Mouse (Mus musculus) liver, adult 2 months (tissue): Measurements from ENCODE around the gene C130074G19Rik. TPM values are rescaled to one million over a fixed set of nuclear protein-coding genes. Genes with fewer than 3 reads are reported as not detected.

ENCODE experiments used
- DNase-seq: peaks from one replicate; pipeline ENCODE4 v3.0.0-alpha.2; 2011; ENCODE audit warnings: low read depth, low spot score; ENCODE audit errors: extremely low read depth
- H3K27ac ChIP-seq: fragments of 200-500 bp; replicated peaks from 2 replicates; pipeline ENCODE4 v1.5.1; 2012; ENCODE audit warnings: low read depth, mild to moderate bottlenecking, control low read depth, inconsistent platforms, low read length; ENCODE audit not compliant: insufficient read depth
- H3K27me3 ChIP-seq: fragments of 200-500 bp; 2 replicates; pipeline ENCODE4 v1.6.1; 2012; ENCODE audit warnings: mild to moderate bottlenecking, moderate library complexity, low read length, inconsistent platforms; ENCODE audit not compliant: control insufficient read depth, insufficient read depth
- H3K36me3 ChIP-seq: fragments of 200-500 bp; 2 replicates; pipeline ENCODE4 v1.6.1; 2012; ENCODE audit warnings: low read length, inconsistent platforms; ENCODE audit not compliant: control insufficient read depth, insufficient read depth
- H3K4me1 ChIP-seq: fragments of 200-500 bp; 2 replicates; pipeline ENCODE4 v1.6.1; 2011; ENCODE audit warnings: low read length; ENCODE audit not compliant: control insufficient read depth, insufficient read depth
- H3K4me3 ChIP-seq: fragments of 200-500 bp; 2 replicates; pipeline ENCODE4 v1.5.1; 2011; ENCODE audit warnings: low read depth, mild to moderate bottlenecking, control low read depth, low read length, moderate library complexity; ENCODE audit not compliant: insufficient read depth
- H3K79me2 ChIP-seq: fragments of 200-500 bp; 2 replicates; pipeline ENCODE4 v1.6.1; 2012; ENCODE audit warnings: inconsistent platforms, mild to moderate bottlenecking, low read length, moderate library complexity; ENCODE audit not compliant: control insufficient read depth, insufficient read depth
- H3K9ac ChIP-seq: fragments of 200-500 bp; 2 replicates; pipeline ENCODE4 v1.6.1; 2012; ENCODE audit warnings: low read depth, mild to moderate bottlenecking, control low read depth, inconsistent platforms, low read length
- CTCF ChIP-seq: fragments of 200-500 bp; IDR thresholded peaks from 2 replicates; pipeline ENCODE4 v1.5.1; 2011; ENCODE audit warnings: low read depth, low read length, control low read depth
- POLR2A ChIP-seq: fragments of 200-500 bp; IDR thresholded peaks from 2 replicates; pipeline ENCODE4 v1.6.1; 2011; ENCODE audit warnings: low read length, control low read depth; ENCODE audit not compliant: insufficient read depth; ENCODE audit errors: extremely low read depth
- WGBS: fragments of 180-500 bp; shearing (Covaris S2); methylation state at CpG from one replicate; pipeline ENCODE4 v1.1.7; 2018; 5-methylcytosine and 5-hydroxymethylcytosine counted together
- polyA plus RNA-seq: library from polyadenylated mRNA; depleted of rRNA; stranded (reverse); fragments of >200 nt; gene quantifications from 2 replicates; pipeline ENCODE4 v1.2.3, GENCODE M21; 2012; rRNA removed
- total RNA-seq: library from RNA; depleted of rRNA; stranded (reverse); fragments of >200 nt; gene quantifications from 2 replicates; pipeline ENCODE4 v1.2.3, GENCODE M21; 2014; rRNA removed

Gene C130074G19Rik
- 84.6 and 88.6 TPM in 2 replicates for total RNA-seq
- 56.3 and 68.3 TPM in 2 replicates for polyA plus RNA-seq

GRCm38 (mm10) chr1:184882281-184883268 is at the start of gene C130074G19Rik:
C130074G19Rik (minus strand) TSS chr1:184883218.
- Histone ChIP-seq H3K27me3 (no peaks in the 10 kb centered on the region), H3K4me1 (peaks cover 29% of the 10 kb centered on the region), H3K79me2 (peaks cover 43% of the 10 kb centered on the region), H3K36me3 (peaks cover 5% of the 10 kb centered on the region; the same call in 1 of the 2 replicates), H3K9ac (peak within 1 kb of the TSS; percentile 97), H3K27ac (peak within 1 kb of the TSS; percentile 99), H3K4me3 (peak within 1 kb of the TSS; percentile 95)
- peak; percentile 92 for TF ChIP-seq POLR2A
- TF ChIP-seq CTCF: peak; percentile 84
- WGBS: 3% methylated on average over 77 of the region's 77 CpGs
- peak; percentile 74 for DNase-seq

GRCm38 (mm10) chr1:184931097-184931496 is 48.1 kb upstream of the C130074G19Rik start:
- DNase-seq: no peak
- 86% methylated on average over 6 of the region's 6 CpGs for WGBS
- no peaks in the 10 kb centered on the region for H3K36me3 ChIP-seq

GRCm38 (mm10) chr1:184928382-184928781 is 45.4 kb upstream of the C130074G19Rik start:
- WGBS: 86% methylated on average over 1 of the region's 1 CpGs
- Histone ChIP-seq H3K27ac (no peak overlapping the region), H3K4me3 (no peak overlapping the region), H3K79me2 (no peaks in the 10 kb centered on the region), H3K36me3 (no peaks in the 10 kb centered on the region), H3K4me1 (no peaks in the 10 kb centered on the region), H3K9ac (no peak overlapping the region), H3K27me3 (no peaks in the 10 kb centered on the region)
- no peak for DNase-seq
- TF ChIP-seq POLR2A: no peak
- no peak for TF ChIP-seq CTCF

More at GRCm38 (mm10) chr1:184931097-184931496, 48.1 kb upstream of the C130074G19Rik start:
- H3K9ac ChIP-seq: no peak overlapping the region
- no peaks in the 10 kb centered on the region for H3K27me3 ChIP-seq
- H3K27ac ChIP-seq: no peak overlapping the region
- no peaks in the 10 kb centered on the region for H3K79me2 ChIP-seq
- no peak for TF ChIP-seq CTCF
- no peak for TF ChIP-seq POLR2A
- H3K4me1 ChIP-seq: no peaks in the 10 kb centered on the region
- no peak overlapping the region for H3K4me3 ChIP-seq

GRCm38 (mm10) chr1:184927911-184928310 is 44.9 kb upstream of the C130074G19Rik start:
- Histone ChIP-seq H3K36me3 (no peaks in the 10 kb centered on the region), H3K27me3 (no peaks in the 10 kb centered on the region), H3K79me2 (no peaks in the 10 kb centered on the region), H3K4me1 (no peaks in the 10 kb centered on the region), H3K27ac (no peak overlapping the region), H3K4me3 (no peak overlapping the region), H3K9ac (no peak overlapping the region)
- WGBS: 90% methylated on average over 1 of the region's 1 CpGs
- DNase-seq: no peak
- no peak for TF ChIP-seq CTCF
- no peak for TF ChIP-seq POLR2A

- Histone ChIP-seq H3K27me3 (no peaks in the 10 kb centered on the region), H3K4me1 (no peaks in the 10 kb centered on the region), H3K9ac (no peak overlapping the region), H3K36me3 (no peaks in the 10 kb centered on the region), H3K4me3 (no peak overlapping the region), H3K27ac (no peak overlapping the region), H3K79me2 (no peaks in the 10 kb centered on the region)
- TF ChIP-seq POLR2A (no peak), CTCF (no peak)
- 89% methylated on average over 13 of the region's 13 CpGs for WGBS
- DNase-seq: no peak
Observed at GRCm38 (mm10) chr1:184922824-184923223, 39.8 kb upstream of the C130074G19Rik start.

GRCm38 (mm10) chr1:184920057-184920456 is 37.0 kb upstream of the C130074G19Rik start:
- Histone ChIP-seq H3K36me3 (no peaks in the 10 kb centered on the region), H3K9ac (no peak overlapping the region), H3K4me3 (no peak overlapping the region), H3K79me2 (no peaks in the 10 kb centered on the region), H3K27ac (no peak overlapping the region), H3K27me3 (no peaks in the 10 kb centered on the region), H3K4me1 (no peaks in the 10 kb centered on the region)
- no peak for DNase-seq
- WGBS: 78% methylated on average over 5 of the region's 5 CpGs
- TF ChIP-seq CTCF (no peak), POLR2A (no peak)
